Mouse (Mus musculus): Measurements from ENCODE around the gene Cct4.

DNA sequence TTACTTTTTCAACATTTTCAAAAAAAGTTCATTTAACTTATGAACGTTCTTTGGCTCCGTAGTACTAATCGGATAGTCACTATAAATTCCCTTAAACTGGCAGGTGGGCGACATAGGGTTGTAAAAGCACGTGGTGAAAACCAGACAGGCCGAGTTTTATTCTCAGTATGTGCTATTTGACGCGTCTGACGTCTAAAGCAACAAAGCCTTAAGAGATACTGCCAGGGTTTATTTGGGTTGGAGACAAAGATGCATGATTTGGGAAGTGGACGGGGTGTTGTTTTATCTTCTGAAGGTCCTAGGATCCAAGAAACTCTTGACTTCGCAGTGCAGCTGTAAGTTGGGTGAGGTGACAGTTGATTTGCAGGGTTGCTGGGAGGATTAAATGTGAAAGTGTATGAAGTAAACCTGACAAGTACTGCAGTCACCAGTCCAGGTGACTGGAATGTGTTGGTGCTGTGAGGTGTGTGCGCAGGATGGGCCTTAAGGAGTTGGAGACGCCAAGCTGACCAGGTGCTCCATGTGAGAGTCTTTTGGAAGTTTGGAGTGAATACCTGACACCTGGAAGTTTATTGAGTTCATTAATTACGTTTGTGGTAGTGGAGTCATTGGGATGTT lies 1.0 kb downstream of the Cct4 start:
- TF ChIP-seq POLR2A (IDR thresholded peaks at IDR 0.05; ENCODE audit: control insufficient read depth, extremely low read depth, insufficient read depth, low read length, poor library complexity) (no peak), CTCF (IDR thresholded peaks at IDR 0.05; ENCODE audit: borderline replicate concordance, control insufficient read depth, extremely low read depth, insufficient read depth, low read length, poor library complexity) (no peak)
